Mouse (Mus musculus): ENCODE results near the gene Insl3. TPM values are rescaled to one million over a fixed set of nuclear protein-coding genes. Genes with fewer than 3 reads are reported as not detected.
"Not testable (repeated sequence)": the region's sequence is repeated elsewhere in the genome, so short reads cannot be mapped to it uniquely, and the experiment has no call there.

Insl3 gene
- total RNA-seq, 4 experiments from 2014 or later = 2.2 to 4.6 (median 2.5) TPM

DNA sequence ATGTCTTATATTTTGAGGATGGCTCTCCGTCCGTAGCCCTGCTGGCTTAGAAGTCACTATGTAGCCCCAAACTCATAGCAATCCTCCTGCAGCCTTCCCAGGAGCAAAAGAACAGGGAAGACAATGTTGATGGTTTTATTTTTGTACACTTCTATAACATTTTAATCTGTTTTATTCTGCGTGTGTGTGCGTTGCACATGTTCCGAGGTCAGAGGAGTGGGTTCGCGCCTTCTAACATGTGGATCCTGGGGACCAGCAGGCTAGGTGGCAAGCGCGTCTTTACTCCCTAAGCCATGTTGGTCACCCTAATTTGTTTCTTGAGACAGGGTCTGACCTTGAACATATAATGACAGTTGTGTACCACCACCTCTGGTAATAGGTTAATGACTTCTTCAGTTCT, 12.2 kb upstream of the Insl3 start:
- no peak for DNase-seq (ENCODE audit: low spot score)

DNA sequence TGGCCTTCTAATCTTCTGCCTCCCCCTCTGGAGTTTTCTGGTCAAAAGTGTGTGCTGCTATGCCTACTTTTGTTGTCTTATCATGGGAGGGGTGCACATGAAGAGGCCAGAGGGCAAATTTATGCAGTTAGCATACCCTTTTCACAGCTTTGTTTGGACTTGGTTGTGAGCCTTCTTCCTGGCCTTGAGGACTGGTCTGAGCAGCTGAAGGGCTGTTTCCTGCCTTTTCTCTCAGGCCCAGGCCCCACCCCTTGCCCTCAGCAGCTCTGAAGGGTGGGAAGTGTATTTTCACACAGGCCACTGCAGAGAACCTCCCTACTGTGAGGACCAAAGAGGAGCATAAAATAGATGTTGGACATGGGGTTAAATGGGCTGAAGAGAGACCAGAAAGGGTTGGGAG, 11.5 kb upstream of the Insl3 start:
- peak; percentile 58 for DNase-seq (ENCODE audit: low spot score)

DNA sequence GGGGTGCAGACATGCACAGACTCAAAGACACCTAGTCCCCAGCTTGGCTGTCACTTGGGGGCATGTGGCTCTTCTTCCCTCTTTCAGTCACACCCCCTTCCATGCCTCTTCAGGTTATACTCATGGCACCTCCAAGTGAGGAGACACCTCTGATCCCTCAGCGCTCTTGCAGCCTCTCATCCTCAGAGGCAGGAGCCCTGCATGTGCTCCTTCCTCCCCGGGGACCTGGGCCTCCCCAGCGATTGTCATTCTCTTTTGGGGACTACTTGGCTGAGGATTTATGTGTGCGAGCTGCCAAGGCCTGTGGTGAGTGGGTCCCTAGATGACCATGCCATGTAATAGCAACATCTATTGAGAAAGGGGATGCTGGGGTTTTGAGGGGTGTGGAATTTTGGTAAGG, 10.8 kb upstream of the Insl3 start:
- no peak for DNase-seq (ENCODE audit: low spot score)

DNA sequence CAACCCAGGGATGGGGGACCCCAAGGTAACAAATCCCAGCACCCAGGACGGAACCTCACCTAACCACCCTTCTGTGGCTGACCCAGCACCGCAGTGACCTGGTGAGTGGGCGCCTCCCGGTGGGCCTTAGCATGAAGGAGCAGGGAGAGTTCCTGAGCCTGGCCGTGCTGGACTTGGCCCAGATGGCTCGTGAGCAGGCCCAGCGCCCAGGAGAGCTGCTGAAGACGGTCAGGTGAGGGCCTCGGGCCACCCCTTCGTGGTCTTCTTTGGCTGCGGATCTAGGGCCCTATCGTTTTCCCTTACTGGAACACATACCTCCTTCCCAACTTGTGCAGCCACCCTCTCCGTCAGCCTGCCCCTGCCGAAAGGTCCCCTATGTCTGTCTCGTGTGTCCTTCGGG, 9.9 kb upstream of the Insl3 start:
- no peak for DNase-seq (ENCODE audit: low spot score)

DNA sequence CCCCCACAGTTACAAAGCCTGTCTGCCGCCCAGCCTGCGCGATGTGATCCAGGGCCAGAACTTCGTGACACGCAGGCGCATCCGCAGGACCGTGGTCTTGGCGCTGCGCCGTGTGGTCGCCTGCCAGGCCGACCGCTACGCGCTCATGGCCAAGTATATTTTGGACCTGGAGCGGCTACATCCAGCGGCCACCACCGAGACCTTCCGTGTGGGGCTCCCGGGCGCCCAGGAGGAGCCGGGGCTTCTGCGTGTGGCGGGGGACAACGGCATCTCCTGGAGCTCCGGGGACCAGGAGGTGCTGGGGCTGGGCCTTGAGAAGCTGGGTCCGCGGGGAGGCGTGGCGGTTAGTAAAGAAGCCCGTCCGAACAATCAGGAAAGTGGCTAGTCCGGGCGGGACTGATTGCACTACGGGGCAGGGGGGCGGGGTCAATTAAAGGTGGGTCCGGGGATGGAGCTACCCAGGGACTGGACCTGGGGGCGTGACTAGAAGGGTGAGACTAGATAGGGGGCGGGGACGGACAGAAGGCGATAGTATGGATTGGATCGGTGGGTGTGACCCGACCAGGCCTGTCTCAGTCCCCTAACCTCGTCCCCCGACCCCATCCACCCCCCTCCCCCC, 9.4 kb upstream of the Insl3 start:
- no peak for DNase-seq (ENCODE audit: low spot score)

DNA sequence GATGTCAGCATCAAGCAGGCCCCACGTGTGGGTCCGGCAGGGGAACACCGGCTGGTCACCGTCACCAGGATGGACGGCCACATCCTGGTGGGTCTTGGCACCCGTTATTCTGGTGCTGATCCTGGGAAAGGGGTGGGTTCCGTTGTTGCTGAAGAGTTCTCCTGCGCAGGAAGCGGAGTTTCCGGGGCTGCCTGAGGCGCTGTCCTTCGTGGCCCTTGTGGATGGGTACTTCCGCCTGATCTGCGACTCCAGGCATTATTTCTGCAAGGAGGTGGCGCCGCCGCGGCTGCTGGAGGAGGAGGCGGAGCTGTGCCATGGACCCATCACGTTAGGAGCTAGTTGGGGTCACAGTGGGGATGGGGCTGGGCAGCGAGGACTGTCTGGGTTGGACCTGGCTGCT, 8.5 kb upstream of the Insl3 start:
- DNase-seq (ENCODE audit: low spot score) = no peak

DNA sequence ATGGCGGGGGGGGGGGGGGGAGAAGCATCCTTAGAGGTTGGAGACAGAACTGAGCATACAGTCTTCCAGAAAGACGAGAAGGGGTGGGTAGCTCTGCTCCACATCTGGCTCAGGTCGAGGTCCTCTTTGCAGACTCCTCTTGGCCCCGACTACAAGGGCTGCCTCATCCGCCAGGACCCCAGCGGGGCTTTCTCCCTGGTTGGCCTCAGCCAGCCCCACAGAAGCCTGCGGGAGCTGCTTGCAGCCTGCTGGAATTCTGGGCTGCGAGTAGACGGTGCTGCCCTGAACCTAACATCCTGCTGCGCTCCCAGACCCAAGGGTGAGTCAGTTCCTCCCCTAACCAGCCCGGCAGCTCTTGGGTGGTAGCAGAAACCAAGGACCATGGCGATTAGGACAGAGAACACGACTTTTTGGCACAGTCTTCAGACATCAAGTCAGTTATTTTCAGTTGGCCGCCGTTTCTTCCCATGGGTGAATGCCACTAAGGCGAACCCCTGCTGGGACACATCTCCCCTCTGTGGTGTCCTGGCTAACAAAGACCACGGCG, 7.6 kb upstream of the Insl3 start:
- DNase-seq (ENCODE audit: low spot score) = no peak

DNA sequence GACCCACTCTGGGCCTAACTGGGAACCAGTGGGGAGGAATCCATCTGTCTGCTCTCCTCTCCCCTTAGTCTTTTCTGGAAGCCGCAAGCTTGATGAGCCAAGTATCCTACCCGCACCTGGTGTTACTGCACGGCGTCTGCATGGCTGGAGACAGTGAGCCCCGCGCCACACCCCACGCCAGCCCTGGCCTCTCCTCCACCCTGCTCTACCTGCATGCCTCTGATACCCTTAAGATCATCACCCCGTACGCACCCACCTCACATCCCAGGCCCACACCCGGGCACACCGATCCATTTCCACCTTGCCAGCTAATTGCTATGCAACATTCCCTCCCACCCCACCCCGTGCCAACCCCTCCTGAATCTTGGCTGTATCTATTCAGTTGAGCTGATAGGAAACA, 6.2 kb upstream of the Insl3 start:
- DNase-seq (ENCODE audit: low spot score) = no peak

DNA sequence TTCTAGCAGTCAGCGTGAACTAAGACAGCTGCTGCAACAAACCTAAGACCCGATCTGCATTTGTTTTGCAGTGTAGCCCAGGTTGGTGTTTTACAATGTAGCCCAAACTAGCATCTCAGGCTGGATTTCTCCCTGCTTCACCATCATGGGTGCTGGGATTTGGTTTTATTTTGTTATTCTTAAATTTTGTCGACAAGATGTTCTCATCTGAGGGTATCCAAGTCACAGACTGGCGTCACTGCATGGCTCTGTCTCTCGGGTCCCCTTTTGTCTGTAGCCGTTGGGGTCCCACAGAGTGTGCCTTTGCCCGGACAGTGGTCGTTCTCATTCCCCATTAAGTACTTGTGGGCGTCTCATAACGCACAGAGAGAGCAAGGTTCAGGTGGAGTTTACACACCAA, 4.3 kb upstream of the Insl3 start:
- no peak for DNase-seq (ENCODE audit: low spot score)

DNA sequence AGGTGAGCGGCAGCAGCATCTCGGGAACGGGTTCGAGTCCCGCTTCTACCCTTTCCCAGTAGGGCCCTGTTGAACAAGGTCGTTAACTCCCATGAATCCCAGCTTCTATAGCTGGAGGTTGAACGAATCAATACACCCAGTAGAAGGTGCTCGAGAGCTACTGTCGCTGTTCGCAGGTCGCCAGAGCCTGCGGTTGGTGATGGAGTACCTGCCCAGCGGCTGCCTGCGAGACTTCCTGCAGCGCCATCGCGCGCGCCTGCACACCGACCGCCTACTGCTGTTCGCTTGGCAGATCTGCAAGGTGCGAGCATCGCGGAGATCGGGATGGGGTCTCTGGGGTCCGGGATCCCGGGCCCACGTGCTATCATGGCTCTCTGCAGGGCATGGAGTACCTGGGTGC, 3.4 kb upstream of the Insl3 start:
- DNase-seq (ENCODE audit: low spot score) = no peak

DNA sequence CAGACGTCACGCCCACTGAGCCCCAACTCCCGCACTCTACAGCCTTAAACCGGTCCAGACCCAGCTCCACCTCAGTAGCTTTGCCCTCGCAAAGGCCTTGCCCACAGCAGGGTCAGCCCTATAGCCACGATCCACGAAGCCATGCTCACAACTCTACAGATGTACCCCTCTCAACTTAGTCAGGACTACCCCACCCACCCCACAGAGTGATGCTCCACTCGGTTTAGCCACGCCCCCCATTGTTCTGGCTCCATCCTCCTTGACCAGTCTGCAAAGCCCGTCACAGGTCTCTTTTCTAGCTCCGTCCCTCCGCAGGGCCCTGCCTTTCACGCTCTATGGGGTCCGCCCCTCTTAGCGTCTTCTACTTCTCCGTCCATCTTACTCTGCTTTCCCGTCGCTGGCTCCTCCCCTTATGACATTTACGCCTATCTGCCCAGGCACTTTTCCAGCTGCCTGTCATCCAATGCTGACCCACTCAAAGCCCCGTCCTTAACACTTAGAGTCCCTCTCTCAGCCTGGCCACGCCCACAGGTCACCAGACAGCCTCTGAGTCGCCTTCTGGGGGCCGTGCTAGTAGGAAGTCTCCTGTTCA, 2.8 kb upstream of the Insl3 start:
- no peak for DNase-seq (ENCODE audit: low spot score)

DNA sequence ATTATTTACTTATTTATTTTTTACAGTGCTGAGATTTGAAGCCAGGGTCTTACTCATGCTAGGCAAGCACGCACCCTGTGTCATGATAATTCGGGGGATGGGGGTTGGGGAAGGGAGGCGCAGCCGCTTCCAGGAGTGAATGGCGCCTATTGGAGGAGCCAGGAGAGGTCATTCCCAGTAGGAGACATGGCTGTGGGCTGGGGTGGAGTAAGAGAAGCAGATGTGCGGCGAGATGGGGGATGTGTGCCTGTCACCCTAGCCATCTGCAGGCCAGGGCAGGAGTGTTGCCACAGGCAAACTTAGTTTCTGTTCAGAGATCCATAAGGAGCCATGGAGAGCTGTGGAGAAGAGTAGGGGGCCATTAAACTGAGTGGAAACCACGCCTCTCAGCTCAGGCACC, 1.4 kb upstream of the Insl3 start:
- DNase-seq (ENCODE audit: low spot score) = no peak

DNA sequence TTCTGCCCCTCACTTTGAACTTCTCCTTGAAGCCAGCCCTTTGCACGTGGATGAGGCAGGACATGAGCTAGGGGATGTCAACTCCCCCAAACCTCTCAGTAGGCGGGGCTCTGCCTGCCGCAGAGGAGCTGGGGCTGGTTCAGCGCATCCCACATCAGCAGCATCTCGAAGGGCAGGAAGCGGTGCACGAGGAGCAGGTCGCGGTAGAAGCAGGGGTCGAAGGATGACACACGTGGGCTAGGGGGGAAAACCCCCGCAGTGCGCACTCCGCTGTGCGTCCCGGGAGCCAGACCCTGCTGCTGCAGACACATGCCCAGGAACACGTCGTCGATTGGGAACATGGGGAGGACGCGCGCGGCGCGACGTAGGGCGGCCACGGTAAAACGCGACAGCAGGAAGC, 3.5 kb downstream of the Insl3 start:
- DNase-seq (ENCODE audit: low spot score) = no peak

DNA sequence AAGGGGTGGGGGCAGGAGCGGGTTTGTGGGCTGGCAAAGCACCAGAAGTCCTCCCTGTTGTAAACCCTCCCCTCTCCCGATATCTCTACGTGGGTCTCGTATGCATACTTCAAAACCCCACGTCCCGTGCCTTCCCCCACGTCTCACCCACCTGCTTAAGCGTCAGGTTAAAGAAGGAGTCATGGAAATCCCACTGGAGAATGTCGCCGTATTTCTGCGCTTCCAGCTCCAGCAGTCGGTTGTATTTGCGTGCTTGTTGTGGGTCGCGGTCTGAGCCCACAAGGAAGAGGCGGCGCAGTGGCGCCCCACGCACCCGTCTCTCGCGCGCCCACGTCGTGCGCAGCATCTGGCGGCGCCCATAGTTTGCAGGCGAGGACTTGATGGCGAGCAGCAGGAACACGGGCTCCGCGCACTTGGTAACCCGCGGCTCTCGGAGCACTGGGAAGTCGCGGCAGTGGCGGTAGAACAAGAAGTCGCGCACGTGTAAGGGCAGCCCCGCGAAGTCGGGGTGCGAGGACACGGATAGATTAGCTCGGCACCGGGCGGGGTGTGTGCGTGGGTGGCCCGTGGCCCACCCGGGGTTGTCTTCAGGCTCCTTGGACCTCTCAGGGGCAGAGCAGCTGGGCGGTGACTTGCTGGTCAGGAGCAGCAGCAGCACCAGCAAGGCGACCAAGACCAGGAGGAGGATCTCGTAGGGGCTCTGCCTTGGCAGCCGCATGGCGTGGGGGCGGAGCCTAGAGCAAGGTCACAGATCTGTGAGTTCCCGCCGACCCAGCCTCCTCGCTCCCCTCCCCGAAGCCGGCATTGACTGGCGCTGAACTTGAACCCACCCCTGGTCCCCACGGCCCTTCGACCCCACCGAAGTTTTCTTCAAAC, 4.4 kb downstream of the Insl3 start:
- DNase-seq (ENCODE audit: low spot score) = no peak

DNA sequence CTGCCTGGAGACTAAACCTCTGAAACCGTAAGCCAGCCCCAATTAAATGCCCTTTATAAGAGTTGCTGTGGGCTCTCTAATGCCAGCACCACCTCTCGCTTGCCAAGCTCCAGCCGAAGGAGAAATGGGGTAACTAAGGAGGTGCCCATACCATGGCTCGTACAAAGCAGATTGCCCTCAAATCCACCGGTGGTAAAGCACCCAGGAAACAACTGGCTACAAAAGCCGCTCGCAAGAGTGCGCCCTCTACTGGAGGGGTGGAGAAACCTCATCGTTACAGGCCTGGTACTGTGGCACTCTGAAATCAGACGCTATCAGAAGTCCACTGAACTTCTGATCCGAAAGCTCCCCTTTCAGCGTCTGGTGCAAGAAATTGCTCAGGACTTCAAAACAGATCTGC, 6.4 kb downstream of the Insl3 start:
- not testable (repeated sequence) for DNase-seq (ENCODE audit: low spot score)

DNA sequence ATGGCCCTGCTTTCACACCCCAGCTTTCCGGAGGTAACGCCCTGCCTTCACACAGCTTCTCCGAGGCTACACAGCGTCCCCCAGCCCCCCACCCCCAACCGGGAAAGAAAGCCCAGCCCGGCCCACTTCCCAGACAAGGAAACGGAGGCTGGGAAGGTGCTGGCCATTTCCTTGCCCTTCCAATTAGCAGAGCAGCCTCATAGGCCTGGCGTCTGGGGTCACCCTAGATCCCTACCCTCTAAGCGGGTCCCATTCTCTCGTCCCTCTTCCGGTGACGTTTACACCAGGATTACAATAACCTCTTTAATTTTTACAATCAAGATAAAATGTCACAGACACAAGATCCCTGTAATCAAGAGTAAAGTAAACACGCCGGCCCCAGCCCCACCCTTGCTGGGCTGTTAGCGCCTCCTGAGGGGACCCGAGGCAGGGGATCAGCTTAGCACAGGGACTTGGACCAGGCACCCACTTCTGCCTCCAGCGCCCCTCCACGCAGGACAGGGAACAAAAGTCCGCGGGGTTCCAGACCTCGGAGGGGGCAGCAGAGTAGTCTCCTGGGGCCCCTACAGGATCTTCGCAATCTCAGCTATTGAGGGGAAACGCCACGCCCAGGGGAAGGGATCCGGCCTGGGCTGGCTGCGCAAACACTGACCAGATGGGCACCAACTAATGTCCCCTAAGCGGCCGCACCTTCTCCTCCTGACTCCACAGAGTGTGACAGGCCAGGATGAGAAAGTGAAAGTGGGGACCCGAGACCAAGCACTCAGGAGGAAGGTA, 11.7 kb downstream of the Insl3 start:
- DNase-seq (ENCODE audit: low spot score) = no peak

DNA sequence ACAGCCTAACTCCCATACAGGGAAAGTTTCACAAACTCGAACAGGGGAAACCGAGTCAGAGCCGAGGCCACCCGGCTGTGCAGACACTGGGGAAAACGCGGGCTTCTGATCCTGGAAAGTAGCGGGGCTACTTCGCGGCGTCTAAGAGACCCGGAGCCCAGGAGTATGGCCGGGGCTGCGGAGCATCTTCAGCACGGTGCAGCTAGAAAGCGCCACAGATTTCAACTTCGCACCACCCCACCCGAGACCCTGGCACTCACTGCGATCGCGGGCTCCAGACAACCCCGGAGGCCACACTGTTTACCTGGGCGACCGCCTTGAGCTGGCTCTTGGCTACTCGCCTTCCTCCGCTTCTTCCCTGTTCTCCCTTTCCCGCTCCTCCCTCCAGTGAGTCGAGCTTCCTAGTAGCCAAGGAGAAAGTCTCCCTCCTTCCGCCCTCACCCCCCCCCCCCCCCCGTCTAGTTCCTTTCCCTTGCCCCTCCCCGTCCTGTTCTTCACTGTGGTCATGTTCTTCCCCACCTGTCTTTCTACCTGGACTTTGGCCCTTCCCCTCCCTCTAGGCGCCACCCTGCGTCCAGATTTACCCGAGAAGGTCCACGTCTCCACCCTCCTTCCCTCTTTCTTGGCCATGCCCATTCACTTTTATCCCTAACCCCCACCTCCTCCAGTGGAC, 12.5 kb downstream of the Insl3 start, which contains the start of gene B3gnt3:
TSS of gene B3gnt3 (minus strand) at position 376 of the 673 bp plus-strand sequence.
- DNase-seq (ENCODE audit: low spot score) = no peak

DNA sequence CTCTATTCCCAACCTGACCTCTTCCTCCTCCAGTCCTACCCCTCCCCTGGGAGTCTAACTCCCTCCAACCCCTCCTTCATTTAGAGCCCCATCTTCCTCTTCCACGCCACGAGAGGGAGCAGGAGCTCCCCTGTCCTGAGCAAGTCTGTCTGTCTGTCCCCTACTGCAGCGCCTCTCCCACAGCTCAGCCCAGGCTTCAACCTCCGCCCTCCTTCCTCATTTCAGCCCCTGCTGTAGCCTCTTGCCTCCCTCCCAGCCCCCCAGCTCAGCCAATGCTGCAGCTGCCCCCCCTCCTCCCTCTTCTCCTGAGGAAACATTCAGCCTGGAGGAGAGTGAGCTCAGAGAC, 13.0 kb downstream of the Insl3 start:
- DNase-seq (ENCODE audit: low spot score) = no peak

DNA sequence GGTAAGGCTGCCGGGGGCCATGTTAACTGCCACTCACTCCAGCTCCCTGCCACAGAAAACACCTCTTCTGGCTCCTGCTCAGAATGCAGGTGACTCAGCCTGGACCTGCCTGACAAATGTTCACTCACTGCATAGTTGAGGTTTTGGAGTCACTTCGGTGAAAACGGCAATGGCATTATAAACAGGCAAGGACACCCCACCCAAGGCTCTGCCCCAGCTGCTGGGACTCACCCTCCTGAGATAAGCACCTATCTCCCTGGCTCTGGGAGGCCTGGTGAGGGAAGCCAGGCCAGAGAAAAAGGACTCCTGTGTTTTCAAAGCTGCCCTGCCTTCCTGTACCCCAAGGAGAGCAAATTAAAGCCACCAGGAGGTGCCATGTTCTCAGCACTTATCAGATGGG, 13.9 kb downstream of the Insl3 start:
- DNase-seq (ENCODE audit: low spot score) = no peak

DNA sequence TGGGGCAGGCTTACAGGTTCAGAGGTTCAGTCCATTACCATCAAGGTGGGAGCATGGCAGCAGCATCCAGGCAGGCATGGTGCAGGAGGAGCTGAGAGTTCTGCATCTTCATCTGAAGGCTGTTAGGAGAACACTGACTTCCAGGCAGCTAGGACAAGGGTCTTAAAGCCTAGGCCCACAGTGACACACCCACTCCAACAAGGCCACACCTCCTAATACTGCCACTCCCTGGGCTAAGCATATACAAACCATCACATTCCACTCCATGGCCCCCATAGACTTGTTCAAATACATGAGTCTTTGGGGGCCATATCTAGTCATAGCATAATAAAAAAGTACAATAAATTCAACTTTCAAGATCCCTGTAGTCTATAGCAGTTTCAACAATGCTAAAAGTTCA, 14.4 kb downstream of the Insl3 start:
- not testable (repeated sequence) for DNase-seq (ENCODE audit: low spot score)

DNA sequence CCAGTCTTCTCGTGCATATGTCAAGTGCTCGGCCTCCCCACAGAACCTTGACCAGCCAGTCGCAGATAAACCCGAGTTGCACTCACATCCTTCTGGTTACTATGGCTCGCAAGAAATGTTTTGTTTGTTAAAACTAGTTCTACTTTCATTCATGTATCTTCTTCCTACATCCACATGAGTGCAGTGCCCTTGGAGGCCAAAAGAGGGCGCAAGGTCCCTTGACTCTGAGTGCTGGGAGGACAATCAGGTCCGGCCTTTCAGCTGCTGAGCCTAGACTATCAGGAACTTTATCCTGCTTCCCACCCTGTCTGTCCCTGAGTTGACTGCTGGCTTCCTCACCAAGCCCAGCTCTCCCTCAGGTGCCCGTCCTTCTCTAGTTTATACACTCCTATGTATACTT, 18.9 kb downstream of the Insl3 start:
- DNase-seq (ENCODE audit: low spot score) = no peak

Data from heart, adult 8-10 months (tissue).